In the genomic region with DNA sequence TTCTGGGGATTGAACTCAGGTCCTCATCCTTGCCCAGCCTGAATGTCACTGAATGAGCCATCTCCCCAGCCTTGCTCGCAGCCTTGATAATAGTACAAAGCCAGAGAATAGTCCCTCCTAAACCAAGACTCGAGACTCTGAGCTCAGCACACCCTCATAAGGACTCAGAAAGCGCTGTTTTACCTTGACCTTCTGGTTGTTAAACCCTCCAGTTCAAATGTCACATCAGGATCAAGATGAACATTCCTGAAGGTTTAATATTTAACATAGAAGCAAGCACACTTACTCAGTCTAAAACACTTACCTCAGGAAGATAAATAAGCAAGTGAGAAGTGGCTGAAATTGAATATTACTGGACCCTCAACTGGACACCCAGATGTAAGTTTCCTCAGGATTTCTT, we compare ENCODE assay signal across 17 mouse cellular contexts.
"Had no signal": no experiment of that assay in that cellular context is flagged by ENCODE, and none has a peak within 500 bp of the region (broad histone marks: within the 10 kb centered on the region; RNA-seq: fewer than 3 reads in every experiment).

No protein-coding gene starts in this region.

- H3K9me3 ChIP-seq: lung, embryonic 15.5 days; midbrain, embryonic 13.5 days; midbrain, embryonic 15.5 days; neural tube, embryonic 12.5 days; stomach, embryonic 15.5 days had no signal

- H3K4me3 ChIP-seq: lung, embryonic 15.5 days; megakaryocyte, embryonic 14.5 days; midbrain, embryonic 13.5 days; midbrain, embryonic 15.5 days; neural tube, embryonic 12.5 days; stomach, embryonic 15.5 days had no signal

- H3K4me2 ChIP-seq: lung, embryonic 15.5 days; midbrain, embryonic 11.5 days; midbrain, embryonic 13.5 days; midbrain, embryonic 15.5 days; neural tube, embryonic 12.5 days; stomach, embryonic 15.5 days had no signal

- DNase-seq: lung, adult 2 months; lung, postnatal 14 days; lung, postnatal 36 days; right cerebral cortex, postnatal 14 days; thymus, adult 2 months; thymus, postnatal 25 days; thymus, postnatal 4 days had no signal

- H3K27me3 ChIP-seq: lung, embryonic 15.5 days; megakaryocyte, embryonic 14.5 days; midbrain, embryonic 13.5 days; midbrain, embryonic 15.5 days; neural tube, embryonic 12.5 days; stomach, embryonic 15.5 days had no signal

- H3K27ac ChIP-seq: lung, embryonic 15.5 days; macrophage; midbrain, embryonic 13.5 days; midbrain, embryonic 15.5 days; neural tube, embryonic 12.5 days; stomach, embryonic 15.5 days; stomach, postnatal 0 days had no signal

- H3K36me3 ChIP-seq: lung, embryonic 15.5 days; midbrain, embryonic 13.5 days; midbrain, embryonic 15.5 days; neural tube, embryonic 12.5 days; stomach, embryonic 15.5 days had no signal

- H3K9ac ChIP-seq: lung, embryonic 15.5 days; midbrain, embryonic 13.5 days; midbrain, embryonic 15.5 days; neural tube, embryonic 12.5 days; stomach, embryonic 15.5 days had no signal

- ATAC-seq: lung, postnatal 0 days; midbrain, embryonic 13.5 days; midbrain, embryonic 15.5 days had no signal

- H3K4me1 ChIP-seq: lung, embryonic 15.5 days; megakaryocyte, embryonic 14.5 days; midbrain, embryonic 13.5 days; midbrain, embryonic 15.5 days; neural tube, embryonic 12.5 days; stomach, embryonic 15.5 days had no signal
